Mouse (Mus musculus): ENCODE results near the gene R3hdm4.
A peak's percentile ranks its signal among the peaks of the same experiment; 100 is the strongest.

R3hdm4 gene

GRCm38 (mm10) chr10:79942988-79943387 is 22.0 kb upstream of the R3hdm4 start:
- DNase-seq (ENCODE audit: low read depth, low spot score): no peak

GRCm38 (mm10) chr10:79940749-79941148 is 19.7 kb upstream of the R3hdm4 start:
- no peak for DNase-seq (ENCODE audit: low read depth, low spot score)

GRCm38 (mm10) chr10:79937775-79938526 is 16.9 kb upstream of the R3hdm4 start:
- DNase-seq (ENCODE audit: low read depth, low spot score): no peak

- DNase-seq (ENCODE audit: low read depth, low spot score): no peak
These were observed 16.0 kb upstream of the R3hdm4 start for GRCm38 (mm10) chr10:79936911-79937441.

GRCm38 (mm10) chr10:79936284-79936910 is 15.4 kb upstream of the R3hdm4 start:
- DNase-seq (ENCODE audit: low read depth, low spot score): no peak

- no peak for DNase-seq (ENCODE audit: low read depth, low spot score)
These were observed 14.0 kb upstream of the R3hdm4 start for GRCm38 (mm10) chr10:79934794-79935569.

GRCm38 (mm10) chr10:79934272-79934721 is 13.3 kb upstream of the R3hdm4 start:
- DNase-seq (ENCODE audit: low read depth, low spot score): no peak

- no peak for DNase-seq (ENCODE audit: low read depth, low spot score)
These were observed 12.9 kb upstream of the R3hdm4 start for GRCm38 (mm10) chr10:79933861-79934260.

GRCm38 (mm10) chr10:79933145-79933679 is 12.2 kb upstream of the R3hdm4 start:
- no peak for DNase-seq (ENCODE audit: low read depth, low spot score)

- no peak for DNase-seq (ENCODE audit: low read depth, low spot score)
These were observed 11.7 kb upstream of the R3hdm4 start for GRCm38 (mm10) chr10:79932736-79933135.

GRCm38 (mm10) chr10:79931797-79932196 is 10.8 kb upstream of the R3hdm4 start:
- no peak for DNase-seq (ENCODE audit: low read depth, low spot score)

- no peak for DNase-seq (ENCODE audit: low read depth, low spot score)
These were observed 9.8 kb upstream of the R3hdm4 start for GRCm38 (mm10) chr10:79930826-79931186.

GRCm38 (mm10) chr10:79929967-79930825 is 9.2 kb upstream of the R3hdm4 start:
- DNase-seq (ENCODE audit: low read depth, low spot score): no peak

- no peak for DNase-seq (ENCODE audit: low read depth, low spot score)
These were observed 8.1 kb upstream of the R3hdm4 start for GRCm38 (mm10) chr10:79928907-79929701.

- DNase-seq (ENCODE audit: low read depth, low spot score): no peak
These were observed 7.2 kb upstream of the R3hdm4 start for GRCm38 (mm10) chr10:79928030-79928694.

GRCm38 (mm10) chr10:79927324-79928029 is 6.5 kb upstream of the R3hdm4 start:
- DNase-seq (ENCODE audit: low read depth, low spot score): no peak

GRCm38 (mm10) chr10:79926491-79927323 is 5.7 kb upstream of the R3hdm4 start, which contains the start of gene Arid3a:
Gene Arid3a (plus strand): TSS chr10:79927043.
- peak; percentile 80 for DNase-seq (ENCODE audit: low read depth, low spot score)

Measured in retina, postnatal 7 days (tissue).